Comparison of ENCODE assay signal across 9 mouse cellular contexts in the genomic region with DNA sequence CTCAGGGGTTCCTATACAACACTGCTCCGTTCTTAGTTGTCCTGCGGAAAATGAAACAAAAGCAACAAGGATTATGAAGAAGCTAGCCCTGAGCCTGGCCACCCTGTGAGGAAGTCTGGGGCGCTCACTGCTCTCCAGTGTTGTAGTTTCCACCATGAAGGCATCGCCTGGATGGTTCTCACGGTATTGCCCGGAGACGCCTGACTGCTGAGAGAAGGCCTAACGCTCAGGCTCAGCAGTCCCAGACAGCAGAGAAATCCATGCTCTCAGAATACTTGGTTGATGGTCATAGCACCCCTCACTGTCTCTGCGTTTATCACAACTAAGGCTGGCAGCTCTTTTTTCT. TPM values are rescaled to one million over a fixed set of nuclear protein-coding genes. Genes with fewer than 3 reads are reported as not detected.
A peak's percentile ranks its signal among the peaks of the same experiment; 100 is the strongest.
DNase-seq lines count a peak whose midpoint lies in the region; ATAC-seq and TF ChIP-seq lines count a peak whose summit lies in the region.
"Had no signal": no experiment of that assay in that cellular context is flagged by ENCODE, and none has a peak within 500 bp of the region (broad histone marks: within the 10 kb centered on the region; RNA-seq: fewer than 3 reads in every experiment).

No protein-coding gene starts in this region.

- TF ChIP-seq POLR2A in bone marrow, adult 2 months (IDR thresholded peaks at IDR 0.05; ENCODE audit: borderline replicate concordance, control insufficient read depth, low read depth, low read length), result no peak

- H3K27me3 ChIP-seq in heart, embryonic 16.5 days (ENCODE audit: control insufficient read depth, insufficient read depth, low read length), result no peaks in the 10 kb centered on the region
- H3K27me3 ChIP-seq in E14TG2a.4 (ENCODE audit: insufficient read depth, low read length), result 0 out of 2 replicates have a peak, but pooled peaks cover 2% of the 10 kb centered on the region
- H3K27me3 ChIP-seq in hindbrain, postnatal 0 days (ENCODE audit: insufficient read depth, low read length), result no peaks in the 10 kb centered on the region

- no peak for DNase-seq in heart, adult 18-20 months
- DNase-seq in hindbrain, postnatal 0 days (ENCODE audit: low spot score), result no peak
- DNase-seq in urinary bladder, adult 2 months (ENCODE audit: low spot score), result no peak
- DNase-seq in kidney, adult 9 months, result no peak
- DNase-seq in cerebellum, adult 9-11 months, result no peak
- DNase-seq: layer of hippocampus, postnatal 36 days had no signal

- ATAC-seq in heart, embryonic 16.5 days (replicated peaks; ENCODE audit: extremely low read depth, insufficient read depth, low FRiP score), result no peak
- ATAC-seq in hindbrain, postnatal 0 days, result no peak

- H3K27ac ChIP-seq in heart, embryonic 16.5 days (ENCODE audit: low read length), result no peak overlapping the region
- H3K27ac ChIP-seq in bone marrow, adult 2 months (ENCODE audit: control insufficient read depth, insufficient read depth, low read depth, low read length, poor library complexity), result peak overlapping the region; percentile 62
- peak overlapping the region; percentile 8; the same call in 1 of the 2 replicates for H3K27ac ChIP-seq in hindbrain, postnatal 0 days

- H3K9me3 ChIP-seq in heart, embryonic 16.5 days (replicated peaks; ENCODE audit: control insufficient read depth, low read length), result no peaks in the 10 kb centered on the region
- no peaks in the 10 kb centered on the region for H3K9me3 ChIP-seq in E14TG2a.4 (ENCODE audit: low read length)
- H3K9me3 ChIP-seq in hindbrain, postnatal 0 days (ENCODE audit: low read length), result no peaks in the 10 kb centered on the region

- WGBS in heart, embryonic 16.5 days, result 52% methylated on average over 9 of the region's 9 CpGs
- 37% methylated on average over 9 of the region's 9 CpGs for WGBS in bone marrow, adult 2 months
- WGBS in hindbrain, postnatal 0 days, result 23% methylated on average over 9 of the region's 9 CpGs

- no peak overlapping the region for H3K4me3 ChIP-seq in heart, embryonic 16.5 days (ENCODE audit: low read length)
- peak overlapping the region; percentile 65 for H3K4me3 ChIP-seq in E14TG2a.4 (replicated peaks; ENCODE audit: low read length)
- peak overlapping the region; percentile 35 for H3K4me3 ChIP-seq in bone marrow, adult 2 months (replicated peaks; ENCODE audit: control insufficient read depth, low read depth, low read length)
- no peak overlapping the region for H3K4me3 ChIP-seq in hindbrain, postnatal 0 days (ENCODE audit: low read length)

- no peak for TF ChIP-seq CTCF in E14TG2a.4 (conservative IDR thresholded peaks at IDR 0.05; ENCODE audit: low read length)
- no peak for TF ChIP-seq CTCF in bone marrow, adult 2 months (IDR thresholded peaks at IDR 0.05; ENCODE audit: control insufficient read depth, insufficient read depth, low read length)
- TF ChIP-seq CTCF in hindbrain, postnatal 0 days (IDR thresholded peaks at IDR 0.05; ENCODE audit: low read depth), result no peak

- no peak overlapping the region for H3K9ac ChIP-seq in heart, embryonic 16.5 days (ENCODE audit: low read length)
- no peak overlapping the region for H3K9ac ChIP-seq in hindbrain, postnatal 0 days (replicated peaks; ENCODE audit: low read length)

- peak overlapping the region; percentile 7; the same call in 1 of the 2 replicates for H3K4me2 ChIP-seq in heart, embryonic 16.5 days (ENCODE audit: low read depth, low read length)
- no peak overlapping the region for H3K4me2 ChIP-seq in hindbrain, postnatal 0 days (ENCODE audit: low read depth, low read length)

- no peaks in the 10 kb centered on the region for H3K36me3 ChIP-seq in heart, embryonic 16.5 days (ENCODE audit: control insufficient read depth, insufficient read depth)
- no peaks in the 10 kb centered on the region for H3K36me3 ChIP-seq in E14TG2a.4 (ENCODE audit: insufficient read depth, low read length)
- H3K36me3 ChIP-seq in hindbrain, postnatal 0 days (ENCODE audit: insufficient read depth, low read length), result no peaks in the 10 kb centered on the region

- no peaks in the 10 kb centered on the region for H3K4me1 ChIP-seq in heart, embryonic 16.5 days (ENCODE audit: control insufficient read depth, insufficient read depth, low read length)
- H3K4me1 ChIP-seq in E14TG2a.4 (replicated peaks; ENCODE audit: low read depth, low read length), result peaks cover 35% of the 10 kb centered on the region
- H3K4me1 ChIP-seq in bone marrow, adult 2 months (ENCODE audit: control insufficient read depth, insufficient read depth, low read length), result peaks cover 5% of the 10 kb centered on the region
- H3K4me1 ChIP-seq in hindbrain, postnatal 0 days (ENCODE audit: insufficient read depth, low read length), result 0 out of 2 replicates have a peak, but pooled peaks cover 6% of the 10 kb centered on the region

RNA-seq across cellular contexts. Expression of a gene that starts 20.0 kb away (rescaled TPM):
- 4.3 and 5.1 TPM in 2 replicates for polyA plus RNA-seq in heart, embryonic 16.5 days (2015; fragmentation: Nextera tagmentation; extraction: Ambion mirVana)
- total RNA-seq in heart, adult 18-20 months (2021), result 10 to 100 TPM; 18.7 to 18.8 TPM
- polyA plus RNA-seq in bone marrow, adult 2 months (2011; ENCODE audit: insufficient read depth, insufficient read length, low replicate concordance, missing spikeins), result 15.3 and 20.2 TPM in 2 replicates
- 6.8 and 7.8 TPM in 2 replicates for total RNA-seq in hindbrain, postnatal 0 days (2014; rRNA removed)
- 2.0 and 2.2 TPM in 2 replicates for polyA plus RNA-seq in hindbrain, postnatal 0 days (2015; fragmentation: Nextera tagmentation; extraction: Ambion mirVana)
- 7.1 and 8.7 TPM in 2 replicates for polyA plus RNA-seq in urinary bladder, adult 2 months (2012; rRNA removed)

Comparison
In these comparisons a context has a peak if more than half of its experiments do, and no peak if none do; other contexts are left out.
1. H3K4me3 ChIP-seq: peak in E14TG2a.4 (single experiment) and bone marrow, adult 2 months (single experiment); none in heart, embryonic 16.5 days (single experiment) and hindbrain, postnatal 0 days (single experiment).